Mouse (Mus musculus) lung, adult 2 months (tissue): ENCODE results near the gene Mdga2. TPM values are rescaled to one million over a fixed set of nuclear protein-coding genes. Genes with fewer than 3 reads are reported as not detected.

Experiments used
- DNase-seq: peaks from one replicate; pipeline ENCODE4 v3.0.0; 2022
- H3K4me1 ChIP-seq: fragments of 200-500 bp; 2 replicates; pipeline ENCODE4 v1.6.1; 2011; ENCODE audit warnings: low read length; ENCODE audit not compliant: control insufficient read depth, insufficient read depth
- H3K4me3 ChIP-seq: fragments of 200-500 bp; replicated peaks from 2 replicates; pipeline ENCODE3; 2011; ENCODE audit warnings: low read depth, mild to moderate bottlenecking, control low read depth, low read length; ENCODE audit errors: extremely low read depth
- CTCF ChIP-seq: fragments of 200-500 bp; IDR thresholded peaks from 2 replicates; pipeline ENCODE4 v1.5.1; 2011; ENCODE audit warnings: mild to moderate bottlenecking, low read length, control low read depth; ENCODE audit not compliant: insufficient read depth
- POLR2A ChIP-seq: fragments of 200-500 bp; IDR thresholded peaks from 2 replicates; pipeline ENCODE4 v1.6.1; 2011; ENCODE audit warnings: low read depth, mild to moderate bottlenecking, control low read depth, low read length, borderline replicate concordance; ENCODE audit errors: extremely low read depth
- WGBS: fragments of 180-500 bp; shearing (Covaris S2); methylation state at CpG from one replicate; pipeline ENCODE4 v1.1.7; 2018; 5-methylcytosine and 5-hydroxymethylcytosine counted together
- polyA plus RNA-seq: library from polyadenylated mRNA; depleted of rRNA; stranded (reverse); fragments of >200 nt; gene quantifications from 2 replicates; pipeline ENCODE4 v1.2.3, GENCODE M21; 2012

The Mdga2 gene
- polyA plus RNA-seq, 1 experiment, result not detected

GRCm38 (mm10) chr12:66915741-66916140 is 306.6 kb downstream of the Mdga2 start:
- Histone ChIP-seq H3K4me3 (no peak overlapping the region), H3K4me1 (no peaks in the 10 kb centered on the region)
- no peak for DNase-seq
- TF ChIP-seq POLR2A (no peak), CTCF (no peak)
- WGBS, result 79% methylated on average over 5 of the region's 5 CpGs

DNA sequence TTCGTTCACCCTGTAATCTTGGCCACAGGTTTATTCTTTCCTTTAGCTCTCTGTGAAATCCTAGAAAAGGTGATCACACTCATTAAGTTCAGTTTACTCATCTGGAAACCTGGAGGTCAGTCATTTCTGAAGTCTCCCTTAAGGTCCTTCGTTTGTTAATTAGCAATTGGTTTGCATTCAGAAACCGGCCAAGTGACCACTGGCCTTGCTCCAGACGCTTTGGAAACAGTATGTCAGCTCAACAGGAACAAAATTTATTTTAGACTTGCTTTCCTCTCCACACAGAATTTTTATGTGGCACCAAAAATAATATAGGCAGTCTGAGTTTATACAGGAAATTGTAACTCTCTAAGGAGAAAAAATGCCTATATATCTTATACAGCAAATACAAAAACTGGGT is 323.0 kb downstream of the Mdga2 start:
- no peak for DNase-seq

GRCm38 (mm10) chr12:66896790-66897189 is 325.6 kb downstream of the Mdga2 start:
- no peak for TF ChIP-seq CTCF
- no peak for TF ChIP-seq POLR2A
- no peaks in the 10 kb centered on the region for H3K4me1 ChIP-seq
- DNase-seq, result no peak
- no peak overlapping the region for H3K4me3 ChIP-seq
- WGBS, result 89% methylated on average over 3 of the region's 3 CpGs

More for the DNA sequence above, 323.0 kb downstream of the Mdga2 start:
- 67% methylated on average over 4 of the region's 4 CpGs for WGBS
- Histone ChIP-seq H3K4me1 (no peaks in the 10 kb centered on the region), H3K4me3 (no peak overlapping the region)
- TF ChIP-seq CTCF (no peak), POLR2A (no peak)

- Histone ChIP-seq H3K4me3 (no peak overlapping the region), H3K4me1 (no peaks in the 10 kb centered on the region)
- no peak for DNase-seq
- TF ChIP-seq CTCF, result no peak
- no peak for TF ChIP-seq POLR2A
- WGBS, result 70% methylated on average over 3 of the region's 3 CpGs
Observed at GRCm38 (mm10) chr12:66890296-66890695, 332.1 kb downstream of the Mdga2 start.

- 74% methylated on average over 3 of the region's 3 CpGs for WGBS
- no peak overlapping the region for H3K4me3 ChIP-seq
- DNase-seq, result no peak
- no peaks in the 10 kb centered on the region for H3K4me1 ChIP-seq
- no peak for TF ChIP-seq POLR2A
- no peak for TF ChIP-seq CTCF
Observed at GRCm38 (mm10) chr12:66889276-66889675, 333.1 kb downstream of the Mdga2 start.

DNA sequence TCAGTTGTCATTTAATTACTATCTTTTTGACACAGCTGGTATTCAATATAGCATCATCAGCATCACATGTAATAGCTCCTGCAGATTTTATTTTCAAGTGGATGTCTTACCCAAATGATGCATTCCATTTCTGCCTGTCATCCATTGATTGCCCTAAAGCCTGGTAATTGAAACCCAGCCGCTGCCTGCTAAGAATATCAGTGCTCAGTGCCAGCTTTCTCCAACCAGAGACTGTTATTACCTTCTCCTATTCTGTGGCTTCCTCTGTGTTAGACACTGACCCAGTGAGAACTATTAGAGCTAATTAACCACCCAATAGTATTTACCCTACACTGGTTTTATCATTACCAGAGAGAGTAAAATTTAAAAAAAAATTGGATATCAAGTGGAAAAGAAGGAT is 333.7 kb downstream of the Mdga2 start:
- H3K4me1 ChIP-seq, result no peaks in the 10 kb centered on the region
- TF ChIP-seq POLR2A, result no peak
- TF ChIP-seq CTCF, result no peak
- DNase-seq, result no peak
- 61% methylated on average over 1 of the region's 1 CpGs for WGBS
- no peak overlapping the region for H3K4me3 ChIP-seq

DNA sequence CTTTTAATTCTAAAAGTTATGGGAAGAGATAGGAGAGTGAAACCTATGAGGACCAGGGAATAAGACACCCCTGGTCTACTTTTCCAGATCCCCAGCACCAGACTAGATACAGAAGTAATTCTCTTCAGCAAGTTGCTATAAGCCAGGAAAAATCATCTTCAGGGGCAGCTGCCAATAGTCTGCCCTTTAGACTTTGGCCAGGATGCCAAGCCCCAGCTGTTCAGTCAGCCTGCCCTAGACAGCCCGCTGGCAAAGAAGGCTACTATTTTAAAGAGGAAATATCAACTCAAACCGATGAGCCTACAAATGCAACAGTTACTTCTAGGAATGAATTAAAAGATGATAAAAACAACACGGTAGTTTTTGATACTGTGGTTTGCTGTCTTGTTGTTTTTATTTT is 356.1 kb downstream of the Mdga2 start:
- TF ChIP-seq CTCF, result no peak
- TF ChIP-seq POLR2A, result no peak
- no peak overlapping the region for H3K4me3 ChIP-seq
- DNase-seq, result no peak
- H3K4me1 ChIP-seq, result no peaks in the 10 kb centered on the region
- whole genome bisulfite sequencing, result 66% methylated on average over 3 of the region's 3 CpGs

- TF ChIP-seq CTCF (no peak), POLR2A (no peak)
- 15% methylated on average over 3 of the region's 3 CpGs for WGBS
- no peak for DNase-seq
Observed at GRCm38 (mm10) chr12:66853167-66853566, 369.2 kb downstream of the Mdga2 start.

GRCm38 (mm10) chr12:66840336-66840735 is 382.0 kb downstream of the Mdga2 start:
- DNase-seq, result no peak
- Histone ChIP-seq H3K4me1 (no peaks in the 10 kb centered on the region), H3K4me3 (no peak overlapping the region)
- 51% methylated on average over 3 of the region's 3 CpGs for WGBS
- TF ChIP-seq POLR2A, result no peak

More at GRCm38 (mm10) chr12:66853167-66853566, 369.2 kb downstream of the Mdga2 start:
- Histone ChIP-seq H3K4me1 (no peaks in the 10 kb centered on the region), H3K4me3 (no peak overlapping the region)

DNA sequence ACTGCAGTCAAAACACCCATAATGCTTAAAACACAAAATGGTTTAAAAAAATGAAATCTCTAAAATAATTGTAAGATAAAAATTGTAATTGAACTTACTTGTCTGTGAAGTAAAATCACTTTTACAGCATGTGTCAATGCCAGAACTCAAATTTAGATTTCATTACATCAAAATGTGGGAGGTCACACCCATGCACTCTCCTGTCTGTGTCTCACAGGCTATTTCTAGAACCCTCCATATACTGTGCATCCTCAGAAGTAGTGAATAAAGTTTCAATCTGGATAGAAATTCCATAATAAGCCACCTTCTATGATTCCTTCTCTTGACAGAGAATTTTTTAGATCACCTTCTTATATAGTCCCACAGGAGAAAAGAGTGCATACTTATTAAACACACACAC is 466.7 kb downstream of the Mdga2 start:
- TF ChIP-seq CTCF (no peak), POLR2A (no peak)
- DNase-seq, result no peak
- no peak overlapping the region for H3K4me3 ChIP-seq
- no peaks in the 10 kb centered on the region for H3K4me1 ChIP-seq

GRCm38 (mm10) chr12:66734536-66734935 is 487.8 kb downstream of the Mdga2 start:
- 34% methylated on average over 3 of the region's 3 CpGs for WGBS
- Histone ChIP-seq H3K4me3 (no peak overlapping the region), H3K4me1 (no peaks in the 10 kb centered on the region)
- no peak for TF ChIP-seq POLR2A
- TF ChIP-seq CTCF, result no peak
- no peak for DNase-seq
